Mouse (Mus musculus): Measurements from ENCODE around the gene Vps9d1.
A peak's percentile ranks its signal among the peaks of the same experiment; 100 is the strongest.
"Not testable (repeated sequence)": the region's sequence is repeated elsewhere in the genome, so short reads cannot be mapped to it uniquely, and the experiment has no call there.

Gene Vps9d1

GRCm38 (mm10) chr8:123254099-123254885, at the start of gene Vps9d1, which contains the start of gene Zfp276:
Vps9d1 (minus strand) TSS chr8:123254348.
Zfp276 (plus strand) TSS chr8:123254195.
- DNase-seq (ENCODE audit: extremely low read depth, low read depth): peak; percentile 29

- no peak for DNase-seq (ENCODE audit: extremely low read depth, low read depth)
Measured at GRCm38 (mm10) chr8:123298301-123298700, 44.2 kb upstream of the Vps9d1 start.

GRCm38 (mm10) chr8:123292785-123293184, 38.6 kb upstream of the Vps9d1 start:
- DNase-seq (ENCODE audit: extremely low read depth, low read depth): no peak

GRCm38 (mm10) chr8:123292281-123292680, 38.1 kb upstream of the Vps9d1 start:
- no peak for DNase-seq (ENCODE audit: extremely low read depth, low read depth)

GRCm38 (mm10) chr8:123291716-123292115, 37.6 kb upstream of the Vps9d1 start:
- DNase-seq (ENCODE audit: extremely low read depth, low read depth): no peak

GRCm38 (mm10) chr8:123290679-123291078, 36.5 kb upstream of the Vps9d1 start:
- no peak for DNase-seq (ENCODE audit: extremely low read depth, low read depth)

- peak; percentile 15 for DNase-seq (ENCODE audit: extremely low read depth, low read depth)
Measured at GRCm38 (mm10) chr8:123290166-123290565, 36.0 kb upstream of the Vps9d1 start.

GRCm38 (mm10) chr8:123287362-123287761, 33.2 kb upstream of the Vps9d1 start:
- no peak for DNase-seq (ENCODE audit: extremely low read depth, low read depth)

GRCm38 (mm10) chr8:123284493-123284892, 30.3 kb upstream of the Vps9d1 start:
- DNase-seq (ENCODE audit: extremely low read depth, low read depth): no peak

- DNase-seq (ENCODE audit: extremely low read depth, low read depth): no peak
Measured at GRCm38 (mm10) chr8:123283991-123284390, 29.8 kb upstream of the Vps9d1 start.

- DNase-seq (ENCODE audit: extremely low read depth, low read depth): not testable (repeated sequence)
Measured at GRCm38 (mm10) chr8:123282994-123283393, 28.8 kb upstream of the Vps9d1 start.

- DNase-seq (ENCODE audit: extremely low read depth, low read depth): no peak
Measured at GRCm38 (mm10) chr8:123280302-123281094, 26.4 kb upstream of the Vps9d1 start.

GRCm38 (mm10) chr8:123279828-123280227, 25.7 kb upstream of the Vps9d1 start:
- DNase-seq (ENCODE audit: extremely low read depth, low read depth): no peak

- no peak for DNase-seq (ENCODE audit: extremely low read depth, low read depth)
Measured at GRCm38 (mm10) chr8:123278445-123278844, 24.3 kb upstream of the Vps9d1 start.

GRCm38 (mm10) chr8:123275096-123275495, 20.9 kb upstream of the Vps9d1 start:
- no peak for DNase-seq (ENCODE audit: extremely low read depth, low read depth)

GRCm38 (mm10) chr8:123274447-123274846, 20.3 kb upstream of the Vps9d1 start:
- no peak for DNase-seq (ENCODE audit: extremely low read depth, low read depth)

GRCm38 (mm10) chr8:123271901-123272300, 17.8 kb upstream of the Vps9d1 start:
- no peak for DNase-seq (ENCODE audit: extremely low read depth, low read depth)

GRCm38 (mm10) chr8:123271147-123271546, 17.0 kb upstream of the Vps9d1 start:
- DNase-seq (ENCODE audit: extremely low read depth, low read depth): no peak

- no peak for DNase-seq (ENCODE audit: extremely low read depth, low read depth)
Measured at GRCm38 (mm10) chr8:123267926-123268656, 13.9 kb upstream of the Vps9d1 start.

GRCm38 (mm10) chr8:123257593-123257992, 3.4 kb upstream of the Vps9d1 start:
- DNase-seq (ENCODE audit: extremely low read depth, low read depth): not testable (repeated sequence)

- DNase-seq (ENCODE audit: extremely low read depth, low read depth): no peak
Measured at GRCm38 (mm10) chr8:123257114-123257513, 3.0 kb upstream of the Vps9d1 start.

- peak; percentile 17 for DNase-seq (ENCODE audit: extremely low read depth, low read depth)
Measured at GRCm38 (mm10) chr8:123255170-123255569, 1.0 kb upstream of the Vps9d1 start.
